Mouse (Mus musculus) Muller cell, postnatal 12 days (primary cell): ENCODE data around the gene Gm20517.
"Not testable (repeated sequence)": the region's sequence is repeated elsewhere in the genome, so short reads cannot be mapped to it uniquely, and the experiment has no call there.

Experiments
- DNase-seq: peaks from one replicate; pipeline ENCODE4 v3.0.0-alpha.2; 2015; ENCODE audit errors: inconsistent ontology term

The Gm20517 gene

DNA sequence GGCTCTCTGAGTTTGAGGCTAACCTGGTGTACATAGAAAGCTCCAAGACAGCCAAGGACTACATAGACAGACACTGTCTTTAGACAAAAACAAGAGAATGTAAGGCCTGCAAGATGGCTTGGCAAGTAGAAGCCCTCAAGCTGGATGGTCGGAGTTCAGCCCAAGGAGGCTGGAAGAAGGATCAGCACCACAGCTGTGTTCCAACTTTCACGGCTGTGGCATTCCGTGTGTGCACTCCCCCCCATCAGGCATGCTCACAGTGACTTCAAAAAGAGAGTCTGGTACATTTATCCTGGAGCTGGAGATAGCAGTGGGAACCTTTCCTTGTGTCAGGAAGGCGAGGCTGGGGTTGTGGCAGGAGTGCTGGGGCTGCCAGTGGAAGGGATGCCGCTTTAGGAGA lies 14.6 kb downstream of the Gm20517 start:
- no peak for DNase-seq

DNA sequence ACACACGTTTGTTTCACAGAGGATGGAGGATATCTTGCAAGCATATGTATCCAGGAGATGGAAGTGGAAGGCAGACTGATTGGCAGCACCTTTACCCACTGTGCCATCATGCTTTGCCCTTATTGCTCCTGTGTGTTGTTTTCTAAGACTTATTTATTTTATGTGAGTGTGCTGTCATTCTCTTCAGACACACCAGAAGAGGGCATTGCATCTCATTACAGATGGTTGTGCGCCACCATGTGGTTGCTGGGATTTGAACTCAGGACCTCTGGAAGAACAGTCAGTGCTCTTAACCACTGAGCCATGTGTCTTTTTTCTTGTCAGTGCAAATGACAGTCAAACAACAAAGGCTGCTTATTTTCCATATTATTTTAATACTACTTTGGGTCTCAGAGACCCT lies 16.4 kb downstream of the Gm20517 start:
- DNase-seq: no peak

DNA sequence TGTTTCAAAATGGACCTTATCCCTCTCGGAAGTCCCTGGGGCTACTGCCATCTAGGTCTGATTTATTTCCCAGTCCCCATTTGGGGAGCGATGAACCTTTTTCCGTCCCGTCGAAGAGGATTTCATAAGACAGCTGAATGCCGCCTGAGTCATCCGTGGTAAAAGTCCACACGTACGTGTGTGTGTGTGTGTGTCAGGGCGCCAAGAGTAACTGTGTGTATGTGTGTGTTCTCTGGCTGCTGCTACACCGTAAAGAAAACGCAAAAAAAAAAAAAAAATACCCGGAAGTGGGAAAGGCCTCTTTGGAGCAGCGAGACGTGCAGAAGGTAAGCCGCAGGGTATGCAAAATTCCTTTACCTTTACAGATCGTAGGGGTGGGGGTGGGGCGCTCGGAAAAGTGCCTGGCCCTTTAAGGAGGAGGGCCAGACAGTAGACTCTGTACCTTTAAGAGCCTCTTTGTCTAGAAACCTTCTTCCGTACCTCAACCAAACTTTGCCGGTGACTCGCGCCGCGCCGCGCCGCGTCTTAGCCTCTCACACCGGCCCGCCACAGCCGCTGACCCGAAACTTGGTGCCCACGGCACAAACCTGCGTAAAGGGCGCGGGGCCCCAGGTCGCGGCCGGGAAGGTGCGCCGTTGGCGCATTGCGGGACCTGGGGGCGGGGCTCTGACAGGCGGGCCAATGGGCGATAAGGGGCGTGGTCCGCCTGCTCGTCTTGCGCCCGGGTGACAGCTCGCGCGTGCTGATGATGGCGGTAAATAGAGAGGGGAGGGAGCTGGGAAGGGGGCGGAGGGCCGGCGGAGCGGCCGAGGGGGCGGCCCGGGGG lies 17.7 kb downstream of the Gm20517 start:
- peak; percentile 98 for DNase-seq

DNA sequence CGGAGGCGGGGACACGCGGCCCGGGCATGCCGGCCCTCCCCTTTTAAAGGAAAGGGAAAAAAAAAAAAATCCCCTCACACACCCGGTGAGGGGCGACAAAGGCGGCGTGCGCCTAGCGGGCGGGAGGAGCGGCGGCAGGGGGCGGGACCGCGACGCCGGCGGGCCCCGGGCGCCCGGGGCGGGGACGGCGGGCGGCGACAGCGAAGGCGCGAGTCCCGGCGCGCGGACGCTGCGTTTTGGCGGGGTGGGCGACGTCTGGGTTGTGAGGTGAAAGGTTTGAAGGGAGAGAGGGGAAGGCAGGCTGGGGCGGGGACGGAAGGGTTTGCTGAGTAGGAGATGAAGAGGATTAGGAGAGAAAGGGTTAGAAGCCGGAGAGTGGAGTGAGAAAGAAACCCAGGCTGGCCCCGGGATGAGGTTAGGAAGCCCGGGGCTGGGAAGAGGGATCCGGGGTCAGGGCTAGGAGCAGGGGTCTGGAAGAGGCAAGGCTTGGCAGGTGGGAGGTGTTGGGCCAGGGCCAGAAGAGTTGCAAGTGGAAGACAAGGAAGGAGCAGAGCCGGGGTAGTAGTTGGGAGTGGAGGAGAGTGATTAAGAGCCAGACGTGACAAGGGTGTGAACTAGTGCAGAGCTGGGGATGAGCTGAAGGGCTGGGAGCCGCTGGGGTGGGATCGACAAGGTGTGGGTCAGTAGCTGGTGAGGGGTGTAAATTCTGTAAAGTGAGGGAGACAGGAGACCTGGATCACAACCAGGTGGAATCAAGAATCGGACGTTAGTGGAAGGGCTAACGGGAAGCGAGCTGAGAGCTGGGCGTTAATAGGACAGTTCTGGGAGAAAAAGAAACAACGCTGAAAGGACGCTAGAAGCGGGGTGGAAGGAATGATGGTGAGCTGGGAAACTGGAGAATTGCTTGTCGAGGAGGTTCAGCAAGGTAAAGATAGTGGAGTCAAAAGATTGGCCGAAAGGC lies 18.6 kb downstream of the Gm20517 start:
- no peak for DNase-seq

DNA sequence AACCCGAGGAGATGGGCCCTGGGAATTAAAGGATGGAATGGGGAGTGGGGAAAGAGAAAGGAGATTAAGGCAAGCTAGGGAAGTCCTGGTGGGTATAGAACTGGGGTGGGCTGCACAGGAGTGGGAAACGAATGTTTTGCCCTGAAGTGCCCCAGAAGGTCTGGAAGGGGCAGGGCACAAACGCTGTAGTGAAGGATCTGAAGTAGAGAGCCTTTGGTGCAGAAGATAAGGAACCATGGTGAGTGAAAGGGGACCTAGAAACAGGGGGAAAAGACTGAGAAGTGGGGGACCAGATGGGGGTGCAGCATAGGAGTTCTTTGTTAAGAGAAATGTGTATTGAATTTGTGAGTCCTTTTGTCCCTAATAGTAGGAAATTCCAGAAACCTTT lies 19.3 kb downstream of the Gm20517 start, which contains the start of gene Usp49:
Gene Usp49 (plus strand): TSS at position 13 of the 388 bp plus-strand sequence.
- peak; percentile 12 for DNase-seq

DNA sequence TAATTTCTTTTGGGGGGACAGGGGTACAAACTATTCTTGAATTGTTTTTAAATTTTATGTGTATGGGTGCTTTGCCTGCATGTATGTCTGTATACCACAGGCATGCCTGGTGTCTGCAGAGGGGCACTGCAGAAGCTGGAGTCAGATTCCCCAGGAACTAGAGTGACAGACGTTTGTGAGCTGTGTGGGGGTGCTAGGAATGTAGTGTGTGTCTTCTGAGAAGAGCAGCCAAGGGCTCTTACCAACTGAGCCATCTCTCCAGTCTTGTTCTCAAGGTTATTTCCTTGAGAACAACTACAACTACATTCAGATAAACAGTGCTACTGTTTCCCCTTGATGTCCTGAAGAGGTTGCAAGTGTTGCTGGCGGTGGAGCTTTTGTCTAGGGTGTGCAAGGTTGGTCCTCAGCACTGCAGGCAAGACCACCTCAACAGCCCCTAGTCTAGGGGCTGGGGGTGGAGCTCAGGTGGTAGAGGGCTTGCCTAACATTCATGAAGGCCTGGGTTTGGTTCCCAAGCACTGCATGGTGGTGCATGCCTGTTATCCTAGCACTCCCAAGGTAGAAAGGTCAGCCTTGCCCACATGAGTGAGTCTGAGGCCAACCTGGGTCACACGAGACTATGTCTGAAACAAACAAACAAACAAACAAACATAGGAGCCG lies 20.9 kb downstream of the Gm20517 start:
- no peak for DNase-seq

DNA sequence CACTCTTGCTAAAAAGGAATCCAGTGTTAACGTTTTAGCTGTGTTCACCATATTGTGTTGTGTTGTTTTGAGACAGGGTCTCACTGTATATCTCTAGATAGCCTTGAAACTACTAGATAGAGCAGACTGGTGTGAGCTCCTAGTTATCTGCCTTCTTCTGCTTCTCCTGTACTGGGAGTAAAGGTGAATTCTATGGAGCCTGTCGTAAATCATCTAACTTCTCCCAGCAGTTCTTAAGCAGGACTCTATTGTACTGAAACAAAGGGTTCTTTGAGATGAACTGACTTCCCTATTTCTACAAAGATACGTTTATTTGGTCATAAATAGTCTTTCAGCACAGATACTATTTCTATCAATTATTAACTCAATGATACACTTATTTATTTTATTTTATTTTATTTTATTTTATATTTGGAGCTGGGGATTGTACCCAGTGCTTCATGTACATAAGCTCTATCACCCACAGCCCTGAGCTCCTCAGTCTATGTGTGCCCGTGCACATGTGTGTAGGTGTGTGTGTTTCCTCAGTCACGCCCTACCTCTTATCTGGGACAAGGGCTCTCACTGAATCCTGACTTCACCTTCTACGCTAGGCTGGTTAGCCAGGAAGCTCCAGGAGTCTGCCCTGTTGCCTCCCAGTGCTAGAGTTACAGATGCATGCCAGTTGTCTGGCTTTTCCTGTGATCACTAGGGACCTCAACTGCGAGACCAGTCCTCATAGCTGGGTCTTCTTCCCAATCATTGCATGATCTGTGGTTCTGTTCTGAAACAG lies 22.8 kb downstream of the Gm20517 start:
- no peak for DNase-seq

DNA sequence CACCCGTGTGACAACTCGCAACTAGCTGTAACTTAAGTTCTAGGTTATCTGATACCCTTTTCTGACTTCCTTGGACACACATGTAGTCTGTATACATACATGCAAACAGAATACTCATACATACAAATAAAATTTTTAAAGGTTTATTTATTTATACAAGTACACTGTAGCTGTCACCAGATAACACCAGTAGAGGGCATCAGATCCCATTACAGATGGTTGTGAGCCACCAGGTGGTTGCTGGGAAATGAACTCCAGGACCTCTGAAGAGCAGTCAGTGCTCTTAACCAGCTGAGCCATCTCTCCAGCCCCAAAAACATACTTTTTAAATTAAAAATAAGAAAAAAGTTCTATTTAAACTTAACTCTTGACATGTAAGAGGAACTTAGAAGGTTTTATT lies 31.6 kb downstream of the Gm20517 start:
- no peak for DNase-seq

DNA sequence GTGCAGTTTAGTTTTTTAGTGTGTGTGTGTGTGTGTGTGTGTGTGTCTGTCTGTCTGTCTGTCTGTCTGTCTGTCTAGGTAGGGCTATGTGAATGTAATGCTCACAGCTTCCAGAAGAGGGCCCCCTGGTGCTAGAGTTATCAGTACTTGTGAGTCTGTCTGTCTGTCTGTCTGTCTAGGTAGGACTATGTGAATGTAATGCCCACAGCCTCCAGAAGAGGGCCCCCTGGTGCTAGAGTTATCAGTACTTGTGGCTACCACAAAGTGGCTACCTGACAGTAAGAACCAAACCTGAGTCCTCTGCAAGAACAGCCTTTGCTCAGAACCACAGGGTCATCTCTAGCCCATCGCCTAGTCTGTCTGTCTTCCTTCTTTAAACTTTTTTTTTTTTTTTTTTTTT lies 35.3 kb downstream of the Gm20517 start:
- DNase-seq: peak; percentile 70

DNA sequence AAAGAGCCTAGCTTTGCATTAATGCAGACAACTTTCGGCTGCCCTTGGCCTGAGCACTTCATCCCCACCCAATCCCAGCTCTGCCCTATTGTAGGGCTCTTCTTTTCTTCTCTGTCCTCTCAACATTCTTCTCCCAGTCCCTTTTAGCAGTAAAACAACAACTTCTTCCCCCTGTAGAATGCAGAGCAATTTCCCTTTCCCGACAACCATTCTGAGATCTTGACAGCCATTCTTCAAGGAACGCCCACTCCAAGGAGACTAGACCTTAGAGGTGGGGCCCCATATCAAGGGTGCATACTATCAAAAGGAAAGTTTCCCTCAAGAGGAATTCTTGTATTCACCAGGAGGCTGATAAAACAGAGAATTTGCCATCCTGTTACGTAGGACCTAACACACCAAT lies 37.6 kb downstream of the Gm20517 start:
- no peak for DNase-seq

DNA sequence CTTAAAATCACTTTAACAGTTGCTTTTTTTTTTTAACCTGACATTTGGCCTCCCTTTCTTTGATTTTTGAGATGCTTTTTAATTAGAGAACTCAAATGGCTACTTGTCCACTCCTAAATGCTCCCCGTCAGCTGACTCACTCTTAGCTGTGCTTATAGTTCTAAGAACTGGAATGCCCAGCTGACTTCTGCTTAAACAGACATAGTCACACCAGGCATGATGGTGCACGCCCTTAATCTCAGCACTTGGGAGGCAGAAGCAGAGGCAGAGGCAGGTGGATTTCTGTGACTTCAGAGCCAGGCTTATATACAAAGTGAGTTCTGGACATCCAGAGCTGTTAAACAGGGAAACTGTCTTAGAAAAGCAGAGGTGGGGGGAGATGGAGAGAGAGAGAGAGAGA lies 40.6 kb downstream of the Gm20517 start:
- DNase-seq: no peak

DNA sequence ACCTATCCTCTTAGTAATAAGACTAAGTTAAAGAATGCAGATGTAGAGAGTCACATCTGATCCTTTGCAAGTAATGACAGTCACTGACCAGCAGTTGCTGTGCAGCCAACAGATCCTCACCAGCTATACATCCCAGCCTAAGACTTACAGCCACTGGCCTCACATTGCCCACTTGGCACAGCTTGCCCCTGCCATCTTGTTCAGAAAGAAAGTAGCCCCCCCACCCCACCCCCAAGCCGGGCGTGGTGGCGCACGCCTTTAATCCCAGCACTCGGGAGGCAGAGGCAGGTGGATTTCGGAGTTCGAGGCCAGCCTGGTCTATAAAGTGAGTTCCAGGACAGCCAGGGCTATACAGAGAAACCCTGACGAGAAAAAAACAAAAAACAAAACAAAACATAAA lies 43.0 kb downstream of the Gm20517 start:
- DNase-seq: not testable (repeated sequence)

DNA sequence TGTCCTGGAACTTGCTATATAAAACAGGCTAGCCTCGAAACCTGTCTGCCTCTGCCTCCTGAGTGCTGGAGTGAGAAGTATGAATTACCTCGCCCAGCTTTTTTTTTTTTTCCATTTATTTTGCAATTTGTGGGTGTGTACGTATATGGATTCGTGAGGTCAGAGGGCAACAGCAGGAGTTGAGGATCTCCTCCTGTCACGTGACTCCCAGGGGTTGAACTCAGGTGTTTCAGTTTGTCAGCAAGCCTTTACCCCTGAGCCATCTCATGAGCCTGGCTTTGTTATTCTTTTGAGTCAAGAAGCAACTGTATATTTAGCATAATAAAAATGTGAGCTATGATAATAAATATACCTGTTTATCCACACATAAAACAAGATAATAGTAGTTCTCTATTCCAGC lies 44.3 kb downstream of the Gm20517 start:
- DNase-seq: no peak

DNA sequence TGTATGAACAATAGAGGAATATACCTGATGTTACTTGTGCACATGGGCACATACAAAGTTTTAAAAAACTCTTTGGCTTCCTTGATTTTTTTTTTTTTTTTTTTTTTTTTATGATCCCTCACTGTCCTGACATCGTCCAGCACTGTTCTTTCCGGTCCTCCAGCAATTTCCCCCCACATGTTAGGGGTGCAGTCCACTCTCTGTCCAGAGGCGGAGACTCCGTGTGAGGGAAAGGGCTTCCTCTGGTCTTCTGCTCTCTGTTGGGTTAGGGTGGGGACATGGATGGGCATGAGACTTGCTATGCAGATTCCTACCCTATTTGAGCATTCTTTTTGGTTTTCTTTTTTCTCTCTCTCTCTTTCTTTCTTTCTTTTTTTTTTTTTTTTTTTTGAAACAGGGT lies 46.5 kb downstream of the Gm20517 start:
- DNase-seq: no peak

DNA sequence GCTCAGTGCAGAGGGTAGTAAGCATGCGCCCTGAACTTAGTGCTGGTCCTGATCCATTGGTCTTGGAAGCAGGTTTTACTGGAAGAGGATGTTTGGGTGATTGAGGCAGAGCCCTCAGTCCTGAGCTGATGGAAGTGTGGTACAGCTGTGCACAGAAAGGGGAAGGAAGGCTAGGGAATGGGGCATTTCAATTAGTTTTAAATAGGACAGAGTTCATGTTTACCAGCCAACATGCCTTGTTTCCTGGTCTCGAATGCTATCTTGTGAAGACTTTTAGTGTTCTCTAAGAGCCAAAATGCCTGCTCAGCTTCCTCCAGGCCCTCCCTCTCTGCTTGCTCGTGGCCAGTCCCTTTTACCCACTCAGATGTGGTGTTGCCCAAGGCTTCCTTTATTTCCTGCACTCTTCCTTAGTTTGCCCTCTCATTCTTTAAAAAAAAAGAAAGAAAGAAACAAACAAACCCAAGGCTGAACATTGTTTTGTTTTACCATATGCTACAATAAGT lies 47.4 kb downstream of the Gm20517 start:
- no peak for DNase-seq

DNA sequence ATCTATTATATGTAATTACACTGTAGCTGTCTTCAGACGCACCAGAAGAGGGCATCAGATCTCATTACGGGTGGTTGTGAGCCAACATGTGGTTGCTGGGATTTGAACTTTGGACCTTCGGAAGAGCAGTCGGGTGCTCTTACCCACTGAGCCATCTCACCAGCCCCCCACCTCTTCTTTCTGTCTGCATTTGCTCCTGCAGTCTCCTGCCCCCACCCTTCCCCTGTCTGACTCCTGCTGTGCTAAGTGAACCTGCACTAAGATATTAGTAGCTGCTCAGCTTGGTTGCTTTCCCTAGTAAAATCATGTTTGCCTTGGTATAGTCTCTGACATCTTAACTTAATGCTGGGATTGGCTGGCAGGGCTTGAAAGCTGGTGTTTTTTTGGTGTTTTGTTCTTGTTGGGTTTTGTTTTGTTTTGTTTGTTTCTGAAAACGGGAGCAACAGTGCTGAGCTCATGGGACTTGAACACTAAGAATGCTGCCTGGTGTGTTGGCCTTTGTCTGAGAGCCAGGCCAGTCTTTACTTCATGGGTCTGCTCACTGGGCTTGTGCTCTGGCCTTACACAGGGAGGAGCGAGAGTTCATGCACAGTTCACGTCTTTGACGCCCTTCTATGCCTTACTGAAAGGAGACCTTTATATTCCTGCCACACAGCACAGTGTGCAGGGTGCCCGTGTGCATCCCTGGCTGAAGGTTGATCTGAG lies 51.8 kb downstream of the Gm20517 start:
- DNase-seq: peak; percentile 84

DNA sequence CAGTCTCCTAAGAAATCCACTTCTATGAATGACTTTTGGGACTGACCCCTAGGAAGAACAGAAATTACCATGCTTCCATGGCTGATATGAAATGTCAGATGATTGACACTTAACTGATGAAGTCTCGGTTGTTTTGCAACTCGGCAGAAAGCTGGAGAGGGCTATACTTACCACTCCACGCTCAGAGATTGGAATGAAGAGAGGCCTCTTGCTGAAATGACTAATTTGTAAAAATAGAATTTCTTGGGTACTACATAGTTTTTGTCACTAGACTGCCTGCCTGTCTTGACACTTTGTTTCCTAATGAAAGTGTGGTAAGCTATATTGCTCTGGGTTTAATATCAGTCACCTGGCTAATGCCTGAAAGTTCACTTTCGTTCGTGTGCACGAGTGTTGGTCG lies 53.1 kb downstream of the Gm20517 start:
- DNase-seq: no peak

DNA sequence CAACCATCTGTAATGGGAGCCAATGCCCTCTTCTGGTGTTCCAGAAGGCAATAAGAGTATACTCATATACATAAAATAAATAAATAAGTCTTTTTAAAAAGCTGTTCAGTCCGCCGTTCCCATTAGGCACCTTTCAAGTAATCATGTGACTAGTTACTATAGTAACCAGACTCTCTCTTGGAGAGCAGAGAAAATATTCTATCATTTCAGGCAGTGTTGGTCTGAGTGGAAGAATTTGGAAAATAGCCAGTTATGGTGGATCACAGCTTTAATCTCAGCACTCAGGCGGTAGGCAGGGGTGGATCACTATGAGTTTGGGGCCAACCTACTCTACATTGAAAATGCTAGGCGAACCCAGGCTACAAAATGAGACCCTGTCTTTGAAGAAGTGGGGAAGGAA lies 57.8 kb downstream of the Gm20517 start:
- DNase-seq: no peak

DNA sequence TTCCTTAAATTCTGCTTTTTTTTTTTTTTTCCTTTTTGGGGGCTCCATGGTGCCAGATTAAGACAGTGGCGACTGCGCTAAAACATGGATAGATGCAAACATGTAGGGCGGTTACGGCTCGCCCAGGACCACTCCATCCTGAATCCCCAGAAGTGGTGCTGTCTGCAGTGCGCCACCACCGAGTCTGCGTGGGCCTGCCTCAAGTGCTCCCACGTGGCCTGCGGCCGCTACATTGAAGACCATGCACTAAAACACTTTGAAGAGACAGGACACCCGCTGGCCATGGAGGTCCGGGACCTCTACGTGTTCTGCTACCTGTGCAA lies 60.6 kb downstream of the Gm20517 start:
- no peak for DNase-seq

DNA sequence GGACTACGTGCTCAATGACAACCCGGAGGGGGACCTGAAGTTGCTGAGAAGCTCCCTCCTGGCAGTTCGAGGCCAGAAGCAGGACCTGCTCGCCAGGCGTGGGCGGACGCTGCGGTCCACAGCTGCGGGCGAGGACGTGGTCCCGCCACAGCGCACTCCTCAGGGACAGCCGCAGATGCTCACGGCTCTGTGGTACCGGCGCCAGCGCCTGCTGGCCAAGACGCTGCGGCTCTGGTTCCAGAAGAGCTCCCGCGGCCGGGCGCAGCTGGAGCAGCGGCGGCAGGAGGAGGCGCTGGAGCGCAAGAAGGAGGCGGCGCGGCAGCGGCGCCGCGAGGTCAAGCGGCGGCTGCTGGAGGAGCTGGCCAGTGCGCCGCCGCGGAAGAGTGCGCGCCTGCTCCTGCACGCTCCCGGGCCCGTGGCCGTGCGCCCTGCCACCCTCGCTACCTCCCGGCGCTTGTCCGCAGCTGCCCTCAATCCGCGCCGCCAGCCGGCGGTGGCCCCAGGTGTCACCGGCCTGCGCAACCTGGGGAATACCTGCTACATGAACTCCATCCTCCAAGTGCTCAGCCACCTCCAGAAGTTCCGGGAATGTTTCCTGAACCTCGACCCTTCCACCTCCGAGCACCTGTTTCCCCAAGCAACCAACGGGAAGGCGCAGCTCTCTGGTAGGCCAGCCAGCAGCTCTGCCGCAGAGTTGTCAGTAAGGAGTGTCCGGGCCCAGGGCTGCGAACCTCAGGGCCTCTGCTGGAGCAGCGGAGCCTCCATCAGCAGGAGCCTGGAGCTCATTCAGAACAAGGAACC lies 61.1 kb downstream of the Gm20517 start:
- peak; percentile 77 for DNase-seq
